Mouse (Mus musculus): ENCODE results near the gene Grin1.

Grin1 gene

DNA sequence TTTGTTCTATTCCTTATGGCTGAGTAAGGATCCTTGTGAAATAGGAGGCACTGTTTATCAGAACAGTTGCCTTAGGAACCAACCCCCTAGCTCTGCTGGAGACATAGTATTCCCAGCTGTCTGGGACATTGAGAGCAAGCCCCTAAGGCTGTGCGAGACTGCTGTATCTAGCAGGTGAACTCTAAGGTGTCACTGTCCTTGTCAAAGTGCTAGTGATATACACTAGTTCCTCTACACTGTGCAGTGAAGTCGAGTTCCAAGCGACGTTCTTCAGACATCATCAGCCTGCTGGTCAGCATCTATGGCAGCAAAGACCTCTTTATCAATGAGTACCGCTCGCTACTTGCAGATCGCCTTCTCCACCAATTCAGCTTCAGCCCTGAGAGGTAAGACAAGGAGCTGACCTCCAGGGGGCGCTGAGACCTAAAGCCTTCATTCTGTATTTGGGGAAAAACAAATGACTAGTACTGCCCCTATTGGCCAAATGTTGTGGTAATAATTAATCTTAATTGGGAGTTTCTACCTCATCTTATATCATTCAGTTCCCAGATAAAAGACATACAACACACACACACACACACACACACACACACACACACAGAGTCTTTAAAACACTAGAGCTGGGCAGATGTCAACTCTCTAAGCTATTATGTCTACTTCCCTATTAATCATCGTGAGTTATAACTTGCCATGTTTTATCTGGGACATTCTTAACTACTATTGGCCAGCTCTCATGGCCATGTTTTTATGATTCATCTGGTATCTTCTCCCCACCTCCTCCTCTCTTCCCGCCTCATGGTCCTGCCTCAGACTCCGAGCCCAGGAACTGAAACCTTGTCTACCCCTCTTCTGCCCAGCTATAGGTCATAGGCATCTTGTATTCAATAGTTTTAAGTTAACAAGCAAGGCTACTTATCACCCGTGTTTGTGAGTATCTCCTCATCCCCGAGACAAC is 39.8 kb downstream of the Grin1 start:
- ChIA-PET CTCF (interaction anchor here (0.5 to 3.5 kb wide), 98 partner anchors 8 to 1131 kb away, joined by 3 to 28 read pairs (median 4); partner anchors contain the start of genes Tmem203 (in 3 of the 4), AL732309.1 (in 2 of the 4), Entpd2 (in 2 of the 4) and Tmem210 (in 2 of the 4)), POLR2A (interaction anchor here in 3 of 4 experiments (0.6 to 3.7 kb wide), 25 partner anchors 10 to 1357 kb away, joined by 3 to 21 read pairs (median 3); partner anchors contain the start of genes Lrrc26 (in 2 of the 3), Tprn (in 2 of the 3), Arrdc1 (in 1 of the 3) and Sapcd2 (in 1 of the 3))

DNA sequence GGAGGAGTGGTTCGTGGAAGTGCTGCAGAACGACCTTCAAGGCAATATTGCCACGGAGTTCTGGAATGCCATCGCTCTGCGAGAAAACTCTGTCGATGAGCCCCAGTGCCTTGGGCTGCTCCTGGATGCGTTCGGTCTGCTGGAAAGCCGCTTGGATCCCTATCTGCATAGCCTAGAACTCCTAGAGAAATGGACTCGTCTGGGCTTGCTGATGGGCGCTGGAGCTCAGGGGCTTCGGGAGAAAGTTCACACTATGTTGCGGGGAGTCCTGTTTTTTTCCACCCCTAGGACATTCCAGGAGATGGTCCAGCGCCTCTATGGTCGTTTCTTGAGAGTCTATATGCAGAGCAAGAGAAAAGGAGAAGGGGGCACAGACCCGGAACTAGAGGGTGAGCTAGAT is 46.0 kb downstream of the Grin1 start:
- POLR2A ChIA-PET, result interaction anchor here (0.6 to 75.9 kb wide), 38 partner anchors 9 to 353 kb away, joined by 3 to 2347 read pairs (median 4); partner anchors contain the start of genes Tprn (in 4 of the 4), Tubb4b (in 3 of the 4), Fam166a (in 2 of the 4) and Lrrc26 (in 2 of the 4)
- CTCF ChIA-PET, result interaction anchor here in 3 of 4 experiments (0.5 to 2.5 kb wide), 13 partner anchors 8 to 129 kb away, joined by 3 to 11 read pairs (median 4); partner anchors contain the start of genes Nrarp (in 1 of the 3) and Tmem203 (in 1 of the 3)

DNA sequence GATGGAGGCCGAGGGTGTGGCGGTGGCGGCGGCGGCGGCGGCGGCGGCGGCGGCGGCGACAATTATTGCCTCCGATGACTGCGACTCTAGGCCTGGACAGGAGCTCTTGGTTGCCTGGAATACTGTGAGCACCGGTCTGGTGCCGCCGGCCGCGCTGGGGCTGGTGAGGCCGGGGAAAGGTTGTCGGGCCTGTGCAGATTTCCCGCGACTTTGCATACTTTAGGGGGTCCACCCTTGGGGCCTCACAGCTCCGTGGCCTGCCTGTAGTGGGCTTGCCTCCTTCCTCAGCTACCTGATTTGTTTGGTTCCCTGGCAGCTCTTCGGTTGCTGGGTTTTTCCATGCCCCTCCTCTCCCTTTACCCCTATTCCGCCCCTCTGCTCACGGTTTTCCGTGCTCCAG is 46.5 kb downstream of the Grin1 start:
- ChIA-PET CTCF (interaction anchor here (0.7 to 2.5 kb wide), 24 partner anchors 9 to 274 kb away, joined by 3 to 11 read pairs (median 3); partner anchors contain the start of genes Nrarp (in 1 of the 4) and Traf2 (in 1 of the 4)), POLR2A (interaction anchor here (0.6 to 75.9 kb wide), 63 partner anchors 9 to 353 kb away, joined by 3 to 2347 read pairs (median 4); partner anchors contain the start of genes Tprn (in 4 of the 4), Lrrc26 (in 3 of the 4), Man1b1 (in 3 of the 4) and Tubb4b (in 3 of the 4))

DNA sequence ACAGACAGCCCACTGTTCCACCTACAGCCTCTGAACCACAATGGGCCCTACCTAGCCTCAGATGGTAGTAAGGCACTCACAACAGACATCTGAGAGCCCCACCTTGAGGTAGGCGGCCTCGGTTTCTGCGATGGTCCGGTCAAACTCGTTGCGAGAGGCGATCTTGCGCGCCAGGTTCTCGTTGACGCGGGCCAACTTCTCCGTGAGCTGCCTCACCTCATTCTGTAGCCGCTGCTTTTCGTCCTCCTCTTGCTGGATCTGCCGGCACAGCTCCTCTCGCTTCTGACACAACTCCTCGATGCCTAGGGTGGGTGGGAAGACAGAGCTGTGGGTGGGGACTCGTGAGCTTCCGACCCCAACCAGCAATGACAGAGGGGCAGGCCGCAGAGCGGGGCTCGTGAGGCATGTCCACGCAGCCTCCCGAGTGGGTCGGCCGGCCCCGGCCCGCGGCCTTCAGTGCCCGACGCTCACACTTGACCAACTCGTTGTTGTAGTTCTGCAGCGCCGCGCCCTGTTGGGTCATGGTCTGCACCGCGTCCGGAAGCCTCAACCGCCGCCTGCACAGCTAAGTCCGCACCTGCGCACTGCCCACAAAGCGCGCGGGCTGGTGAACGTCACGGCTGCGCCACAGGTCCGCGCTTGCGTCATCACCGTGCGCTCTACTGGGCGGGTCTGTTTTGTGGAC is 47.0 kb downstream of the Grin1 start, which contains the start of the genes Ssna1 and Anapc2:
Gene Ssna1 (minus strand): TSS at position 612 of the 685 bp plus-strand sequence.
Gene Anapc2 (plus strand): TSS at position 652 of the 685 bp plus-strand sequence.
- POLR2A ChIA-PET, result interaction anchor here (0.6 to 75.9 kb wide), 77 partner anchors 9 to 1174 kb away, joined by 3 to 2347 read pairs (median 4); partner anchors contain the start of genes Tprn (in 4 of the 4), Lrrc26 (in 3 of the 4), Man1b1 (in 3 of the 4) and Tubb4b (in 3 of the 4)
- CTCF ChIA-PET, result interaction anchor here (0.6 to 2.5 kb wide), 32 partner anchors 9 to 806 kb away, joined by 3 to 11 read pairs (median 3); partner anchors contain the start of genes Nrarp (in 1 of the 4), Tprn (in 1 of the 4) and Traf2 (in 1 of the 4)

GRCm38 (mm10) chr2:25267746-25268309 is 51.2 kb downstream of the Grin1 start:
- POLR2A ChIA-PET, result interaction anchor here in 3 of 4 experiments (0.6 to 75.9 kb wide), 24 partner anchors 11 to 292 kb away, joined by 3 to 2347 read pairs (median 4); partner anchors contain the start of genes Tubb4b (in 3 of the 3), Fam166a (in 2 of the 3), Nelfb (in 2 of the 3) and Rnf224 (in 2 of the 3)

DNA sequence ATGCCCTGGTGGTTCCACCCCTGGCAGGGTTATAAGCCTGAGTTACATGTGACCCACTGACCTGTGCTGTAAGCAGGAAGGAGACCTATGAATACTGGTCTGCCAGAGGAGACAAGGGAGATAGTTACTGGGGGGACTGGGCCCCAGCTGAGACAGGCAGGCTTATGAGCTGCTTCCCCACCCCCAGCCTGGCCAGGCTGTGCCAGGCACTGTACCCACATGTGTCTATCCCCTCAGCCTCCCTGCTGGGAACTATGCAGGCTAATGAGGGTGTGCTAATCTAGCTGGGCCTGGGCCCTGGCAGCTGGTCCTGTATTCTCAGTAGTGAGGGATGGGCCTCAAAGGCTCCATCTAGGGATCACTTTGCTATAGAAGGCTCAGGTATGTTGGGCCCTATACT is 51.7 kb downstream of the Grin1 start:
- ChIA-PET POLR2A (interaction anchor here in 3 of 4 experiments (0.6 to 75.9 kb wide), 27 partner anchors 11 to 318 kb away, joined by 3 to 2347 read pairs (median 4); partner anchors contain the start of genes Tor4a (in 3 of the 3), Tubb4b (in 3 of the 3), Fam166a (in 2 of the 3) and Nelfb (in 2 of the 3)), CTCF (interaction anchor here in 3 of 4 experiments (0.5 to 5.0 kb wide), 5 partner anchors 12 to 314 kb away, joined by 3 to 16 read pairs (median 3); partner anchors contain the start of gene Ajm1 (in 1 of the 3))

More at GRCm38 (mm10) chr2:25267746-25268309, 51.2 kb downstream of the Grin1 start:
- CTCF ChIA-PET, result interaction anchor here in 3 of 4 experiments (0.5 to 5.0 kb wide), 6 partner anchors 11 to 134 kb away, joined by 3 to 16 read pairs (median 3); no protein-coding TSS in a partner anchor

DNA sequence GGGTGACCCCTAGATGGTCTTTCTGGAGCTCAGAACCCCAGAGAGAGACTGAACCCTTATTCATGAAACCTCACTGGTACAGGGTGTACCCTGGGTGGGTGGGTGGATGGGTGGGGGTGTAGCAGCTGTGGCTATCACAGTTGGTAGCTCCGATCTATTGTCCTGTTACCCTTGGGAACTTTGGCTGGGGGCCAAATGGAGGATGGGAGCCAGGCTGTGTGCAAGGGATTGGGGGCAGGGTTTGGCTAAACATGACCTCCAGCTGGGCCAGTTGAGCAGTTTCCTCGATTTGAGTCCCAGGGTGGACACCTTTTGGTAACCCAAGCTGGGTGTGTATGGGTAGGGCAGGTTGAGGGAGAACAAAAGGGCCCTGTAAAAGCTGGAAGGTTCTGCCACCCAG is 52.3 kb downstream of the Grin1 start:
- ChIA-PET CTCF (interaction anchor here in 2 of 4 experiments (1.4 to 5.0 kb wide), 3 partner anchors 13 to 314 kb away, joined by 3 to 16 read pairs (median 4); partner anchors contain the start of gene Ajm1 (in 1 of the 2)), POLR2A (interaction anchor here (0.5 to 75.9 kb wide), 30 partner anchors 11 to 1404 kb away, joined by 3 to 2347 read pairs (median 4); partner anchors contain the start of genes Tor4a (in 3 of the 4), Tubb4b (in 3 of the 4), Fam166a (in 2 of the 4) and Nelfb (in 2 of the 4))

- CTCF ChIA-PET, result interaction anchor here (0.6 to 5.0 kb wide), 8 partner anchors 13 to 315 kb away, joined by 3 to 16 read pairs (median 4); partner anchors contain the start of gene Ajm1 (in 1 of the 4)
- POLR2A ChIA-PET, result interaction anchor here (0.5 to 75.9 kb wide), 29 partner anchors 10 to 1403 kb away, joined by 3 to 2347 read pairs (median 4); partner anchors contain the start of genes Cysrt1 (in 2 of the 4), Fam166a (in 2 of the 4), Nelfb (in 2 of the 4) and Rnf208 (in 2 of the 4)
Observed at GRCm38 (mm10) chr2:25265897-25266656, 52.9 kb downstream of the Grin1 start.

DNA sequence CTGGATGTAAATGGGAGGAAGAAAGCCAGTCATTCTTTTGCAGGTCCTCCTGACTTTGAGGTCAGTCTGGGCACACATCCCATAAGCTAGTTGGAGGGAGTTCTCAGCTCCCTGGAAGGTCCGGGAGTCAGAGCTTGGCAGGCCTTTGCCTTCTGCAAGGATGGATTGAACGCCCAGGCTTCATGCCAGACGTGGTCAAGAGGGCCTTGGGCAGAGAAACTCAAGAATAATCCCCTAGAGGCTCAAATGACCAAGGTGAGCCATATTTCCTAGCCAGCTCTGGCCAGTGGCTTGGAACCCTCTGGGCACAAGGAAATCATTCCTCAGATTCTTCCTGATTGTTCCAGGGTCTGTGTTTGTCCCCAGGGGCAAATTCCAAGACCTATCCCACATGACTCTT is 54.1 kb downstream of the Grin1 start:
- ChIA-PET CTCF (interaction anchor here in 2 of 4 experiments (0.6 to 1.0 kb wide), 4 partner anchors 14 to 68 kb away, joined by 3 to 12 read pairs (median 4); no protein-coding TSS in a partner anchor), POLR2A (interaction anchor here in 3 of 4 experiments (0.7 to 75.9 kb wide), 11 partner anchors 9 to 98 kb away, joined by 3 to 2347 read pairs (median 3); partner anchors contain the start of genes Cysrt1 (in 2 of the 3), Fam166a (in 2 of the 3), Nelfb (in 2 of the 3) and Rnf208 (in 2 of the 3))

DNA sequence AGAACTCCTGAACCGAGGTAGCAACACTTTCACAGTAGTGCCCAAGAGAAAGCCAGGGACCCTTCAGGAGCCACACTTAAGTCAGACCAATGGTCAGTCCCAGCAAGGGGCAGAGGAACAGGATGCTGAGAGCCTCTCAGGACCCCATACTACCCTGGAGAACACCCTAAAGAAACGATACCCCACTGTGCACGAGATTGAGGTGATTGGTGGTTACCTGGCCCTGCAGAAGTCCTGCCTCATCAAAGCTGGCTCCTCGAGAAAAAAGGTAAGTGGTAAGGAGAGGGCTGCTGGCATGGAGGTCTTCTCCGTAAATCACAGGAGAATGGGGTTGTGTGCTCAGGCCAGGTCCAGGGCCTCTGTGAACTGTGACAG is 54.7 kb downstream of the Grin1 start:
- POLR2A ChIA-PET, result interaction anchor here in 3 of 4 experiments (0.9 to 75.9 kb wide), 6 partner anchors 8 to 68 kb away, joined by 3 to 2347 read pairs (median 12); partner anchors contain the start of genes Fam166a (in 2 of the 3), Nelfb (in 2 of the 3), Rnf224 (in 2 of the 3) and Slc34a3 (in 2 of the 3)
- CTCF ChIA-PET, result no interaction called here

GRCm38 (mm10) chr2:25263623-25264285 is 55.2 kb downstream of the Grin1 start:
- ChIA-PET CTCF (interaction anchor here in 2 of 4 experiments (1.1 to 1.9 kb wide), 3 partner anchors 8 to 83 kb away, joined by 3 to 10 read pairs (median 9); partner anchors contain the start of genes Anapc2 (in 1 of the 2), Nrarp (in 1 of the 2) and Ssna1 (in 1 of the 2)), POLR2A (interaction anchor here in 3 of 4 experiments (1.2 to 75.9 kb wide), 13 partner anchors 8 to 294 kb away, joined by 3 to 2347 read pairs (median 7); partner anchors contain the start of genes Anapc2 (in 2 of the 3), Fam166a (in 2 of the 3), Nelfb (in 2 of the 3) and Rnf224 (in 2 of the 3))

DNA sequence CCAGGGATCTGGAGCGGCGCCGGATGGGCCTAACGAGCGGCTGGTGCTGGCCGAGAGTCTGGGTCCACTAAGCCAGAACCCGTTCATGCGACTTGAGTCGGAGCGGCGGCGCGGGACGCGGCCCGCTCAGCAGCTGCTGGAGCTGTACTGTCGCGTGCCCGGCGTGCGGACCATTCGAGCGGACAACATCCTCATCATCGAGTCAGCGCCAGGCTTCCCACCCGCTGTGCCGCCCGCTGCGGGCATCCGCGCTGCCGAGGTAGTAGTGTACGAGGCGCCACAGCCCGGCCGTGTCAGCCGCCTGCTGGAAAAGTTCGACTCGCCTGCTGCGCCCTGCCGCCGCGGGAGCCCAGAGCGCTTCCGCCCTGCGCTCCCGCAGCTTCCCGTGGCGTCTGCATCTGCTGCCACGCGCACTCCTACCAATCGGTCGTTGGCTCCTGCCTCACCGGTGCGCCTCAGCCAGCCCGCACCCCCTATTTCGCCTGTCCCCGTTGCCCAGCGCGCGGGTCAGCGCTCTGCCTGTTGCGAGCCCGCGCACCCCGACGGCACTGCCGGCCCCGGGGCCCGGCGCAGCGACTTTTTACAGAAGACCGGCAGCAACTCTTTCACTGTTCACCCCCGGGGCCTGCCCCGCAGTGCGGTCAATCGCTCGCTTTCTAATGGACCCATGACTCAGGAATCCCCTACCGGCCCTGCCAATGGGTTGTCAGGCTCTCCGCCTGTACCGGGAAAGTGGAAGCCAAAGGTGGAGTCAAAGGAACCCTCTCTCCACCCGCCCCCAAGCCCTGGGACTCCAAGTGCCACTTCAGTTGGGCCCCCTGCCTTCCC is 56.0 kb downstream of the Grin1 start:
- POLR2A ChIA-PET, result interaction anchor here (0.7 to 75.9 kb wide), 52 partner anchors 9 to 885 kb away, joined by 3 to 2347 read pairs (median 4); partner anchors contain the start of genes Anapc2 (in 4 of the 4), Ssna1 (in 4 of the 4), Nrarp (in 3 of the 4) and Cysrt1 (in 2 of the 4)
- CTCF ChIA-PET, result interaction anchor here in 3 of 4 experiments (0.7 to 1.9 kb wide), 18 partner anchors 9 to 328 kb away, joined by 3 to 10 read pairs (median 4); partner anchors contain the start of genes Abca2 (in 1 of the 3), Anapc2 (in 1 of the 3), Arrdc1 (in 1 of the 3) and Lrrc26 (in 1 of the 3)

DNA sequence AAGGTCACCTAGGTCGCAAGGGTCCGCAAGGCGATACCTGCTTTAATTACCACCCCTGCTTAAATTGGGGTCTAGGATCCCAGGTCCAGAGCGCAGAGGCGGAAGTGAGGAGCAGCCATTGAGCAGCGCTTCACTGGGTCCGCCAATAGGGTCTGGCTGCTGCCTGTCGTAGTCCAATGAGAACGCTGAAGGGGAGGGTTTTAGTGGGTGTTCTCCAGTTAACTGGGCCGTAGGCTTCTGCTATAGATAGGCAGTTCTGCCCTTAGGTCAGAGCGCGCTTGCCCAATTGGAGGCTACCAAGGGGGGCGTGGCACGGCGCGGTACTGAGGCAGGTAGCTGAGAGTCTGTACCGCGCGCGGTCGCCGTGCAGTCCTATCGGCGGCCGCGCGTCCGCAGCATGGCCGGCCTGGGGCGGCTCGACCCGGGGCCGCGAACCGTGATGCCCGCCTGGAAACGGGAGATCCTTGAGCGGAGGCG is 56.7 kb downstream of the Grin1 start, which contains the start of gene Tprn:
Gene Tprn (plus strand): TSS at position 328 of the 477 bp plus-strand sequence.
- POLR2A ChIA-PET, result interaction anchor here (0.6 to 75.9 kb wide), 57 partner anchors 8 to 884 kb away, joined by 3 to 2347 read pairs (median 4); partner anchors contain the start of genes Anapc2 (in 4 of the 4), Ssna1 (in 4 of the 4), Nrarp (in 3 of the 4) and Cysrt1 (in 2 of the 4)
- CTCF ChIA-PET, result interaction anchor here in 3 of 4 experiments (0.6 to 1.9 kb wide), 24 partner anchors 9 to 812 kb away, joined by 3 to 10 read pairs (median 4); partner anchors contain the start of genes Abca2 (in 1 of the 3), Anapc2 (in 1 of the 3), Arrdc1 (in 1 of the 3) and Lrrc26 (in 1 of the 3)
